8 mouse cellular contexts compared by ENCODE assay signal in the genomic region with DNA sequence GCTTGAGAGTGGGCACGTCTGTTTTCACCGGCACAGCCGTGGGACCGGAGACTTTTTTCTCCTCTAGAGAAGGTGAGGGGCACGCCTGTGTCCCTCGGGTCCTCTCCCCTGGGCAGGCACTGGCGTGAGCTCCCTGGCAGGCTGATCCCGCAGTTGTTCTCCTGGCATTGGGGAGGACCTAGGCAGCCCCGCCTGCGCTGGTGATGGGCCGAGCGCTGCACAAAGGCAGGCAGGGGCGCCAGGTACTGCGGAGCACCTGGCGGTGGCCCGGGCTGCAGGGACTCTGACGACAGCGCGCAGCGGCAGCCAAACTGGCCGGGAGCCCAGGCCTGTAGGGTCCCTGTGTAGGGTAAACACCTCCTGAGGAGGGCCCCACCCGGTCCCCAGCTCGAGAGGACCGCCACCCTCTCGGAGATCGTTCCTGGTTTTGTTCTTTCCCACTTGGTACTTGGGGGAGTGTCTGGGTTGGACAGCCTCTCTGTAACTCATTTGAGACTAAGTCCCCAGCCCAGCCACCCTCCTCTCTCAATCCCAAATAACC. TPM values are rescaled to one million over a fixed set of nuclear protein-coding genes. Genes with fewer than 3 reads are reported as not detected.
DNase-seq lines count a peak whose midpoint lies in the region; ATAC-seq and TF ChIP-seq lines count a peak whose summit lies in the region.

No protein-coding gene starts in this region.

- peaks cover 4% of the 10 kb centered on the region; the same call in 1 of the 2 replicates for H3K4me1 ChIP-seq in forebrain, embryonic 11.5 days (replicated peaks; ENCODE audit: control insufficient read depth, insufficient read depth, low read length)
- H3K4me1 ChIP-seq in midbrain, embryonic 12.5 days = peaks cover 15% of the 10 kb centered on the region
- peaks cover 5% of the 10 kb centered on the region; the same call in 1 of the 2 replicates for H3K4me1 ChIP-seq in stomach, postnatal 0 days (replicated peaks; ENCODE audit: control insufficient read depth, insufficient read depth)

- H3K27me3 ChIP-seq in forebrain, embryonic 11.5 days (ENCODE audit: control insufficient read depth, insufficient read depth, low read length) = peaks cover 2% of the 10 kb centered on the region; the same call in 1 of the 2 replicates
- peaks cover 25% of the 10 kb centered on the region for H3K27me3 ChIP-seq in midbrain, embryonic 12.5 days
- no peaks in the 10 kb centered on the region for H3K27me3 ChIP-seq in stomach, postnatal 0 days (ENCODE audit: control insufficient read depth, insufficient read depth, low read length)

- H3K4me2 ChIP-seq in forebrain, embryonic 11.5 days (ENCODE audit: low read depth, low read length, severe bottlenecking) = peak overlapping the region; percentile 97
- peak overlapping the region; percentile 98 for H3K4me2 ChIP-seq in midbrain, embryonic 12.5 days (replicated peaks)
- peak overlapping the region; percentile 83 for H3K4me2 ChIP-seq in stomach, postnatal 0 days (replicated peaks; ENCODE audit: low read depth)

- H3K36me3 ChIP-seq in forebrain, embryonic 11.5 days (ENCODE audit: control insufficient read depth, insufficient read depth, low read length) = no peaks in the 10 kb centered on the region
- no peaks in the 10 kb centered on the region for H3K36me3 ChIP-seq in midbrain, embryonic 12.5 days
- no peaks in the 10 kb centered on the region for H3K36me3 ChIP-seq in stomach, postnatal 0 days (ENCODE audit: control insufficient read depth, insufficient read depth, low read length)

- H3K27ac ChIP-seq in forebrain, embryonic 11.5 days (ENCODE audit: low read depth, low read length) = no peak overlapping the region
- H3K27ac ChIP-seq in midbrain, embryonic 12.5 days (replicated peaks) = no peak overlapping the region
- H3K27ac ChIP-seq in stomach, postnatal 0 days (replicated peaks) = peak overlapping the region; percentile 96

- TF ChIP-seq EP300 in stomach, postnatal 0 days (optimal IDR thresholded peaks at IDR 0.05) = no peak

- intact Hi-C loops in heart, postnatal 14 days (cut with DNase I) = loop anchor here (5.0 to 10.0 kb wide), 4 partner anchors 54 to 297 kb away; a partner anchor contains a TSS

- TF ChIP-seq CTCF in stomach, postnatal 0 days (IDR thresholded peaks at IDR 0.05; ENCODE audit: low read depth) = peak; percentile 36; the same call in 1 of the 2 replicates

- peak overlapping the region; percentile 63 for H3K9ac ChIP-seq in forebrain, embryonic 11.5 days (ENCODE audit: low read length)
- H3K9ac ChIP-seq in midbrain, embryonic 12.5 days (replicated peaks) = peak overlapping the region; percentile 67
- peak overlapping the region; percentile 81 for H3K9ac ChIP-seq in stomach, postnatal 0 days (ENCODE audit: low read length)

- under 1% methylated on average over 26 of the region's 26 CpGs for WGBS in forebrain, embryonic 11.5 days
- under 1% methylated on average over 26 of the region's 26 CpGs for WGBS in midbrain, embryonic 12.5 days
- WGBS in stomach, postnatal 0 days = under 1% methylated on average over 26 of the region's 26 CpGs

- H3K4me3 ChIP-seq in forebrain, embryonic 11.5 days (ENCODE audit: low read depth, low read length) = peak overlapping the region; percentile 63
- peak overlapping the region; percentile 59 for H3K4me3 ChIP-seq in midbrain, embryonic 12.5 days
- peak overlapping the region; percentile 80 for H3K4me3 ChIP-seq in stomach, postnatal 0 days (ENCODE audit: low read depth, low read length)

- H3K9me3 ChIP-seq in forebrain, embryonic 11.5 days (ENCODE audit: control insufficient read depth, low read length) = no peaks in the 10 kb centered on the region
- H3K9me3 ChIP-seq in midbrain, embryonic 12.5 days = no peaks in the 10 kb centered on the region
- H3K9me3 ChIP-seq in stomach, postnatal 0 days (ENCODE audit: control insufficient read depth, low read length) = no peaks in the 10 kb centered on the region

- ATAC-seq in forebrain, embryonic 11.5 days (replicated peaks; ENCODE audit: low FRiP score) = peak; percentile 22; the same call in 1 of the 2 replicates
- ATAC-seq in midbrain, embryonic 12.5 days (ENCODE audit: low FRiP score, low read depth) = peak; percentile 44; the same call in 1 of the 2 replicates
- peak; percentile 72 for ATAC-seq in stomach, postnatal 0 days (ENCODE audit: low FRiP score, low TSS enrichment)

- peak; percentile 7 for DNase-seq in cerebellum, adult 11-12 months
- no peak for DNase-seq in cerebellum, adult 11 months
- peak; percentile 57 for DNase-seq in adrenal gland, adult 2 months
- DNase-seq in forebrain, embryonic 11.5 days (ENCODE audit: low spot score) = peak; percentile 61
- DNase-seq in heart, postnatal 14 days = peak; percentile 55 to 70
- peak; percentile 54 to 75 for DNase-seq in kidney, postnatal 36 days
- DNase-seq in stomach, postnatal 0 days (ENCODE audit: low spot score) = peak; percentile 83

RNA-seq across cellular contexts. Expression of a gene that starts 0.9 kb away (rescaled TPM):
- total RNA-seq in adrenal gland, adult 2 months (2021) = 10 to 100 TPM; 23.4 to 29.3 TPM
- 3.1 and 4.2 TPM in 2 replicates for polyA plus RNA-seq in adrenal gland, adult 2 months (2012; rRNA removed)
- 10.5 and 11.1 TPM in 2 replicates for polyA plus RNA-seq in forebrain, embryonic 11.5 days (2014; fragmentation: Nextera tagmentation; extraction: Ambion mirVana)
- total RNA-seq in heart, postnatal 14 days (2021) = 10 to 100 TPM; 14.6 to 17.6 TPM
- polyA plus RNA-seq in midbrain, embryonic 12.5 days (2016; fragmentation: Nextera tagmentation; extraction: Ambion mirVana) = 11.0 and 12.0 TPM in 2 replicates
- polyA plus RNA-seq in stomach, postnatal 0 days (2015; fragmentation: Nextera tagmentation; extraction: Ambion mirVana) = 15.3 and 15.7 TPM in 2 replicates

Comparison
In these comparisons a context has a peak if more than half of its experiments do, and no peak if none do; other contexts are left out.
1. ATAC-seq: peak in every context shown above with its lines; median percentile 72 in stomach, postnatal 0 days; 44 in midbrain, embryonic 12.5 days; 22 in forebrain, embryonic 11.5 days.